Mouse (Mus musculus): ENCODE measurements at regions not wholly inside any gene's neighbourhood (a gene's known extent, or its start where the extent isn't known, plus 50 kb on each side); places are given as distances from the start of the nearest gene placed in this dataset.
"Not testable (repeated sequence)": the region's sequence is repeated elsewhere in the genome, so short reads cannot be mapped to it uniquely, and the experiment has no call there.

GRCm38 (mm10) chr2:39472925-39473324, 246.7 kb upstream of the Ppp6c start:
- H3K27me3 ChIP-seq (ENCODE audit: control insufficient read depth, insufficient read depth, low read depth, low read length); H3K36me3 ChIP-seq (ENCODE audit: control insufficient read depth, insufficient read depth, low read length); H3K4me1 ChIP-seq (replicated peaks; ENCODE audit: control insufficient read depth, insufficient read depth, low read length); H3K4me3 ChIP-seq (ENCODE audit: low read length); H3K4me2 ChIP-seq (ENCODE audit: low read depth, low read length); ATAC-seq (ENCODE audit: low read depth); H3K27ac ChIP-seq (ENCODE audit: low read length); H3K9me3 ChIP-seq (ENCODE audit: control insufficient read depth, low read length); H3K9ac ChIP-seq (ENCODE audit: low read length): not testable (repeated sequence)
